Mouse (Mus musculus): ENCODE data around the gene Olfr792.

Gene Olfr792

GRCm38 (mm10) chr10:129538862-129539261, at the start of gene Olfr792:
Gene Olfr792 (plus strand): TSS chr10:129539162.
- no peak for DNase-seq (ENCODE audit: low read depth)

- no peak for DNase-seq (ENCODE audit: low read depth)
Measured at GRCm38 (mm10) chr10:129490101-129490500, 48.9 kb upstream of the Olfr792 start.

GRCm38 (mm10) chr10:129498192-129498591, 40.8 kb upstream of the Olfr792 start, which contains the start of gene Olfr790:
Gene Olfr790 (plus strand): TSS chr10:129498492.
- no peak for DNase-seq (ENCODE audit: low read depth)

- no peak for DNase-seq (ENCODE audit: low read depth)
Measured at GRCm38 (mm10) chr10:129521492-129521891, 17.5 kb upstream of the Olfr792 start, which contains the start of gene Olfr791. Gene Olfr791 (plus strand): TSS chr10:129521792.

DNA sequence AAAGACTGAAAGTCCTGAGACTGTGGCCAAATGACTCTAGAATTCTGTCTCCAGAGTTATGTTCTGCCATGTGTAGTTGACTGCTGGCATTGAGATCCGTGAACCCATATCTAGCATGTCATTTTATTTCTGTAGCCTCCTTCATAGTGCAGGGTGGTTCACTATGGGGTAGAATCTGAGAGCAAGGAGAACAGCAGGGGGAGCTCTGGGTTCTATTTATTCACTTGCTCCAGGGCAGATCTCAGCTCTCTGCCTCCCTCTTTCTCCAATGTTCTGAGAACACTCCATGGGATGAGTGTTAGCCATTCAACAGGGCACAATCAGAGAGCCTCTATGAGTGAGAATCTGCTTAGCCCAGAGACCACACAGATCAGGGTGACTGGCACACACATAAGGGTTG, 10.4 kb downstream of the Olfr792 start:
- no peak for DNase-seq (ENCODE audit: low read depth)

- DNase-seq (ENCODE audit: low read depth) = no peak
Measured at GRCm38 (mm10) chr10:129567355-129567754, 28.4 kb downstream of the Olfr792 start, which contains the start of gene Olfr794. Gene Olfr794 (plus strand): TSS chr10:129567655.

GRCm38 (mm10) chr10:129577066-129577465, 38.1 kb downstream of the Olfr792 start:
- DNase-seq (ENCODE audit: low read depth) = no peak
